24 mouse cellular contexts compared by ENCODE assay signal in the genomic region with DNA sequence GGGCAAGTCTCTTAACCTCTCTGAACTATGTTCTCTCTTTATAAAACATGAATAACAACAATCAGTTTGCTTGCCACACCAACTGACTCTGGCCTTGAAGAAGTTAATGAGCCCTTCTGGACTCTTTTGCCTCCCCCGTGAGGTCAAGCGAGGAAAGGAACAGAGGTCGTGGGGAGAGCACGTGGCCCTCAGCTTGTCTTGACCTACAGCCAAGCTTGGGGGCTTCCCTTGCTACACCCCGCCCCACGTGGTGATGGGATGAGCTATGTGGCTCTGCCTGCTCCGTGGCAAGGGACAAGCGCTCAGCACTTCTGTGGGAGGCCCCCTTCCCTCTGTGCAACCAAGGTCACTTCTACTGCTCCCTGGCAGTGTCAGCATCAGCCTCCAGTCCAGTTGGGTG. TPM values are rescaled to one million over a fixed set of nuclear protein-coding genes. Genes with fewer than 3 reads are reported as not detected.
DNase-seq lines count a peak whose midpoint lies in the region; ATAC-seq and TF ChIP-seq lines count a peak whose summit lies in the region.
"Had no signal": no experiment of that assay in that cellular context is flagged by ENCODE, and none has a peak within 500 bp of the region (broad histone marks: within the 10 kb centered on the region; RNA-seq: fewer than 3 reads in every experiment).

No protein-coding gene starts in this region.

- peak; percentile 70 for DNase-seq in kidney, adult 11 months
- DNase-seq in kidney, adult 8-10 months, result peak; percentile 52 to 55
- peak; percentile 56 to 60 for DNase-seq in kidney, postnatal 36 days
- no peak for DNase-seq in cerebellum, adult 18-20 months
- no peak for DNase-seq in thymus, postnatal 10 days (ENCODE audit: low spot score in 2 of 2)
- DNase-seq in frontal cortex, postnatal 36 days (ENCODE audit: low spot score in 2 of 2), result no peak
- DNase-seq: adrenal gland, adult 8-10 months; cerebellum, adult 11-12 months; gastrocnemius, postnatal 10 days; heart, adult 11 months; heart, postnatal 10 days; layer of hippocampus, postnatal 36 days; liver; lung, postnatal 4 days; thymus, postnatal 25 days had no signal

- no peaks in the 10 kb centered on the region for H3K27me3 ChIP-seq in kidney, embryonic 14.5 days (ENCODE audit: control insufficient read depth, insufficient read depth, low read length)
- peaks cover 5% of the 10 kb centered on the region; the same call in 1 of the 2 replicates for H3K27me3 ChIP-seq in E14TG2a.4 (ENCODE audit: insufficient read depth, low read length)
- H3K27me3 ChIP-seq: embryonic facial prominence, embryonic 13.5 days; heart, embryonic 12.5 days; Patski had no signal

- H3K4me2 ChIP-seq in kidney, embryonic 14.5 days (replicated peaks; ENCODE audit: low read depth, low read length), result no peak overlapping the region
- H3K4me2 ChIP-seq: embryonic facial prominence, embryonic 13.5 days; heart, embryonic 12.5 days had no signal

- no peak overlapping the region for H3K4me3 ChIP-seq in kidney, embryonic 14.5 days (ENCODE audit: low read length)
- peak overlapping the region; percentile 48; the same call in 1 of the 2 replicates for H3K4me3 ChIP-seq in E14TG2a.4 (replicated peaks; ENCODE audit: low read length)
- H3K4me3 ChIP-seq: embryonic facial prominence, embryonic 13.5 days; heart, embryonic 12.5 days; hindbrain, embryonic 10.5 days had no signal

- no peaks in the 10 kb centered on the region for H3K36me3 ChIP-seq in kidney, embryonic 14.5 days (ENCODE audit: control insufficient read depth, insufficient read depth, low read length)
- peaks cover 1% of the 10 kb centered on the region; the same call in 1 of the 2 replicates for H3K36me3 ChIP-seq in E14TG2a.4 (ENCODE audit: insufficient read depth, low read length)
- H3K36me3 ChIP-seq: embryonic facial prominence, embryonic 13.5 days had no signal

- WGBS in kidney, embryonic 14.5 days, result 35% methylated on average over 8 of the region's 8 CpGs

- no peak overlapping the region for H3K9ac ChIP-seq in kidney, embryonic 14.5 days (ENCODE audit: low read depth, low read length)
- H3K9ac ChIP-seq: embryonic facial prominence, embryonic 13.5 days; heart, embryonic 12.5 days had no signal

- no peak for ATAC-seq in kidney, embryonic 14.5 days (ENCODE audit: low FRiP score, low TSS enrichment)
- ATAC-seq: activated CD4-positive, CD25-positive, alpha-beta regulatory T cell, adult 4 months; forebrain, embryonic 14.5 days; intestine, postnatal 0 days; Patski had no signal

- TF ChIP-seq CTCF in E14TG2a.4 (conservative IDR thresholded peaks at IDR 0.05; ENCODE audit: low read length), result no peak

- H3K9me3 ChIP-seq in kidney, embryonic 14.5 days (ENCODE audit: control insufficient read depth, low read length), result no peaks in the 10 kb centered on the region
- no peaks in the 10 kb centered on the region for H3K9me3 ChIP-seq in E14TG2a.4 (ENCODE audit: low read length)
- H3K9me3 ChIP-seq: embryonic facial prominence, embryonic 13.5 days; heart, embryonic 12.5 days had no signal

- H3K4me1 ChIP-seq in kidney, embryonic 14.5 days (ENCODE audit: control insufficient read depth, insufficient read depth, low read length), result peaks cover 18% of the 10 kb centered on the region
- H3K4me1 ChIP-seq in E14TG2a.4 (replicated peaks; ENCODE audit: low read depth, low read length), result peaks cover 65% of the 10 kb centered on the region

- no peak overlapping the region for H3K27ac ChIP-seq in kidney, embryonic 14.5 days (ENCODE audit: low read depth, low read length)
- H3K27ac ChIP-seq: embryonic facial prominence, embryonic 13.5 days; hindbrain, embryonic 10.5 days had no signal

RNA-seq across cellular contexts. Expression of gene Sun2, which starts 2.4 kb away (rescaled TPM):
- polyA plus RNA-seq in kidney, embryonic 14.5 days (2014; fragmentation: Nextera tagmentation; extraction: Ambion mirVana), result 5.1 and 6.9 TPM in 2 replicates

RNA-seq across cellular contexts. Expression of gene Dnal4, which starts 32.9 kb away (rescaled TPM):
- 60.1 and 61.6 TPM in 2 replicates for polyA plus RNA-seq in kidney, embryonic 14.5 days (2014; fragmentation: Nextera tagmentation; extraction: Ambion mirVana)

RNA-seq across cellular contexts. Expression of gene Gtpbp1, which starts 54.1 kb away (rescaled TPM):
- polyA plus RNA-seq in kidney, embryonic 14.5 days (2014; fragmentation: Nextera tagmentation; extraction: Ambion mirVana), result 20.3 and 31.6 TPM in 2 replicates

RNA-seq across cellular contexts. Expression of gene Josd1, which starts 57.0 kb away (rescaled TPM):
- 11.9 and 13.0 TPM in 2 replicates for polyA plus RNA-seq in kidney, embryonic 14.5 days (2014; fragmentation: Nextera tagmentation; extraction: Ambion mirVana)

RNA-seq across cellular contexts. Expression of gene Nptxr, which starts 59.8 kb away (rescaled TPM):
- 0.50 and 1.8 TPM in 2 replicates for polyA plus RNA-seq in kidney, embryonic 14.5 days (2014; fragmentation: Nextera tagmentation; extraction: Ambion mirVana)

Comparison
In these comparisons a context has a peak if more than half of its experiments do, and no peak if none do; other contexts are left out.
1. DNase-seq: peak in kidney, adult 11 months (single experiment), kidney, adult 8-10 months (2 of 2) and kidney, postnatal 36 days (2 of 2); none in cerebellum, adult 18-20 months (0 of 2), thymus, postnatal 10 days (0 of 2) and frontal cortex, postnatal 36 days (0 of 2).